Mouse (Mus musculus) frontal cortex, postnatal 36 days (tissue): Measurements from ENCODE around the gene Igsf9b.
A peak's percentile ranks its signal among the peaks of the same experiment; 100 is the strongest.

ENCODE experiments used
- DNase-seq, 2 experiments: peaks; one replicate each; pipeline ENCODE4 v3.0.0; 2022; ENCODE audit warnings: low spot score in 2 of 2

Igsf9b gene

GRCm38 (mm10) chr9:27289543-27290308, 9.3 kb upstream of the Igsf9b start:
- DNase-seq, result no peak

- no peak for DNase-seq
Measured at GRCm38 (mm10) chr9:27294380-27294779, 4.6 kb upstream of the Igsf9b start.

GRCm38 (mm10) chr9:27299286-27300187, 533 bp downstream of the Igsf9b start:
- DNase-seq, result no peak

- no peak for DNase-seq
Measured at GRCm38 (mm10) chr9:27300188-27300691, 1.2 kb downstream of the Igsf9b start.

- no peak for DNase-seq
Measured at GRCm38 (mm10) chr9:27300698-27301097, 1.7 kb downstream of the Igsf9b start.

- DNase-seq, result no peak
Measured at GRCm38 (mm10) chr9:27301486-27301885, 2.5 kb downstream of the Igsf9b start.

GRCm38 (mm10) chr9:27302291-27302690, 3.3 kb downstream of the Igsf9b start:
- DNase-seq, result no peak

- no peak for DNase-seq
Measured at GRCm38 (mm10) chr9:27303571-27304484, 4.8 kb downstream of the Igsf9b start.

- peak in 1 of 2 experiments; percentile 74 for DNase-seq
Measured at GRCm38 (mm10) chr9:27304485-27305102, 5.6 kb downstream of the Igsf9b start.

- DNase-seq, result no peak
Measured at GRCm38 (mm10) chr9:27305502-27305901, 6.5 kb downstream of the Igsf9b start.

- DNase-seq, result no peak
Measured at GRCm38 (mm10) chr9:27306642-27307041, 7.6 kb downstream of the Igsf9b start.

GRCm38 (mm10) chr9:27307265-27307664, 8.3 kb downstream of the Igsf9b start:
- DNase-seq, result peak in 1 of 2 experiments; percentile 73

- no peak for DNase-seq
Measured at GRCm38 (mm10) chr9:27308045-27308444, 9.0 kb downstream of the Igsf9b start.

- DNase-seq, result peak in 1 of 2 experiments; percentile 68
Measured at GRCm38 (mm10) chr9:27308561-27308960, 9.6 kb downstream of the Igsf9b start.

GRCm38 (mm10) chr9:27310005-27310404, 11.0 kb downstream of the Igsf9b start:
- no peak for DNase-seq

GRCm38 (mm10) chr9:27313427-27313826, 14.4 kb downstream of the Igsf9b start:
- no peak for DNase-seq

GRCm38 (mm10) chr9:27321267-27321666, 22.3 kb downstream of the Igsf9b start:
- no peak for DNase-seq

- DNase-seq, result no peak
Measured at GRCm38 (mm10) chr9:27322277-27322676, 23.3 kb downstream of the Igsf9b start.

GRCm38 (mm10) chr9:27323412-27323811, 24.4 kb downstream of the Igsf9b start:
- no peak for DNase-seq

- peak in 1 of 2 experiments; percentile 88 for DNase-seq
Measured at GRCm38 (mm10) chr9:27325920-27326319, 26.9 kb downstream of the Igsf9b start.

GRCm38 (mm10) chr9:27327558-27327957, 28.6 kb downstream of the Igsf9b start:
- no peak for DNase-seq
